Mouse (Mus musculus): ENCODE results near the gene Aff3. TPM values are rescaled to one million over a fixed set of nuclear protein-coding genes. Genes with fewer than 3 reads are reported as not detected.

Aff3 gene
- total and polyA plus RNA-seq, 3 experiments = 1.4 to 3.1 (median 2.4) TPM

- intact Hi-C loops (cut with DNase I) = no loop called here
- no peaks in the 10 kb centered on the region for H3K79me2 ChIP-seq (replicated peaks; ENCODE audit: control insufficient read depth, insufficient read depth, low read length)
- no peaks in the 10 kb centered on the region for H3K27me3 ChIP-seq (ENCODE audit: control insufficient read depth, insufficient read depth, low read length)
- no peak overlapping the region for H3K4me3 ChIP-seq
- WGBS = 23% methylated on average over 1 of the region's 1 CpGs
- no peak for DNase-seq
- no peak overlapping the region for H3K27ac ChIP-seq
- peaks cover 1% of the 10 kb centered on the region for H3K4me1 ChIP-seq (ENCODE audit: control insufficient read depth, insufficient read depth, low read length)
- TF ChIP-seq EP300 (IDR thresholded peaks at IDR 0.05; ENCODE audit: insufficient read depth, low read depth, low read length) (no peak), CTCF (IDR thresholded peaks at IDR 0.05) (no peak), POLR2A (IDR thresholded peaks at IDR 0.05; ENCODE audit: insufficient read depth, low read depth, low read length) (no peak)
- H3K9ac ChIP-seq (ENCODE audit: low read depth, low read length) = no peak overlapping the region
- H3K36me3 ChIP-seq (ENCODE audit: control insufficient read depth, insufficient read depth, low read length) = no peaks in the 10 kb centered on the region
Measured at GRCm38 (mm10) chr1:38516225-38516624, 148.5 kb downstream of the Aff3 start.

GRCm38 (mm10) chr1:38514634-38515011 is 150.1 kb downstream of the Aff3 start:
- TF ChIP-seq EP300 (IDR thresholded peaks at IDR 0.05; ENCODE audit: insufficient read depth, low read depth, low read length) (no peak), CTCF (IDR thresholded peaks at IDR 0.05) (no peak), POLR2A (IDR thresholded peaks at IDR 0.05; ENCODE audit: insufficient read depth, low read depth, low read length) (no peak)
- no peak for DNase-seq
- 43% methylated on average over 4 of the region's 4 CpGs for WGBS
- Histone ChIP-seq H3K27ac (no peak overlapping the region), H3K36me3 (ENCODE audit: control insufficient read depth, insufficient read depth, low read length) (no peaks in the 10 kb centered on the region), H3K9ac (ENCODE audit: low read depth, low read length) (no peak overlapping the region), H3K4me1 (ENCODE audit: control insufficient read depth, insufficient read depth, low read length) (peaks cover 1% of the 10 kb centered on the region), H3K79me2 (replicated peaks; ENCODE audit: control insufficient read depth, insufficient read depth, low read length) (no peaks in the 10 kb centered on the region), H3K4me3 (no peak overlapping the region), H3K27me3 (ENCODE audit: control insufficient read depth, insufficient read depth, low read length) (no peaks in the 10 kb centered on the region)
- intact Hi-C loops (cut with DNase I) = no loop called here

- WGBS = 79% methylated on average over 12 of the region's 12 CpGs
- intact Hi-C loops (cut with DNase I) = no loop called here
Measured at GRCm38 (mm10) chr1:38513970-38514633, 150.7 kb downstream of the Aff3 start.

GRCm38 (mm10) chr1:38512258-38513081 is 152.3 kb downstream of the Aff3 start:
- Histone ChIP-seq H3K27ac (no peak overlapping the region), H3K4me3 (no peak overlapping the region), H3K9ac (ENCODE audit: low read depth, low read length) (no peak overlapping the region), H3K4me1 (ENCODE audit: control insufficient read depth, insufficient read depth, low read length) (peaks cover 1% of the 10 kb centered on the region), H3K79me2 (replicated peaks; ENCODE audit: control insufficient read depth, insufficient read depth, low read length) (no peaks in the 10 kb centered on the region), H3K27me3 (ENCODE audit: control insufficient read depth, insufficient read depth, low read length) (no peaks in the 10 kb centered on the region), H3K36me3 (ENCODE audit: control insufficient read depth, insufficient read depth, low read length) (no peaks in the 10 kb centered on the region)
- intact Hi-C loops (cut with DNase I) = no loop called here
- no peak for DNase-seq
- whole genome bisulfite sequencing = 36% methylated on average over 15 of the region's 15 CpGs
- no peak for TF ChIP-seq EP300 (IDR thresholded peaks at IDR 0.05; ENCODE audit: insufficient read depth, low read depth, low read length)
- no peak for TF ChIP-seq POLR2A (IDR thresholded peaks at IDR 0.05; ENCODE audit: insufficient read depth, low read depth, low read length)
- TF ChIP-seq CTCF (IDR thresholded peaks at IDR 0.05) = no peak

More at GRCm38 (mm10) chr1:38513970-38514633, 150.7 kb downstream of the Aff3 start:
- H3K27me3 ChIP-seq (ENCODE audit: control insufficient read depth, insufficient read depth, low read length) = no peaks in the 10 kb centered on the region
- TF ChIP-seq POLR2A (IDR thresholded peaks at IDR 0.05; ENCODE audit: insufficient read depth, low read depth, low read length) (no peak), CTCF (IDR thresholded peaks at IDR 0.05) (no peak), EP300 (IDR thresholded peaks at IDR 0.05; ENCODE audit: insufficient read depth, low read depth, low read length) (no peak)
- no peak overlapping the region for H3K9ac ChIP-seq (ENCODE audit: low read depth, low read length)
- no peak for DNase-seq
- H3K36me3 ChIP-seq (ENCODE audit: control insufficient read depth, insufficient read depth, low read length) = no peaks in the 10 kb centered on the region
- no peak overlapping the region for H3K27ac ChIP-seq
- peaks cover 1% of the 10 kb centered on the region for H3K4me1 ChIP-seq (ENCODE audit: control insufficient read depth, insufficient read depth, low read length)
- H3K79me2 ChIP-seq (replicated peaks; ENCODE audit: control insufficient read depth, insufficient read depth, low read length) = no peaks in the 10 kb centered on the region
- H3K4me3 ChIP-seq = no peak overlapping the region

GRCm38 (mm10) chr1:38511076-38511475 is 153.7 kb downstream of the Aff3 start:
- no peak overlapping the region for H3K4me3 ChIP-seq
- intact Hi-C loops (cut with DNase I) = no loop called here
- WGBS = 79% methylated on average over 5 of the region's 5 CpGs
- H3K79me2 ChIP-seq (replicated peaks; ENCODE audit: control insufficient read depth, insufficient read depth, low read length) = no peaks in the 10 kb centered on the region
- no peak for DNase-seq
- no peak overlapping the region for H3K27ac ChIP-seq
- no peaks in the 10 kb centered on the region for H3K27me3 ChIP-seq (ENCODE audit: control insufficient read depth, insufficient read depth, low read length)
- H3K36me3 ChIP-seq (ENCODE audit: control insufficient read depth, insufficient read depth, low read length) = no peaks in the 10 kb centered on the region
- peaks cover 1% of the 10 kb centered on the region; the same call in 1 of the 2 replicates for H3K4me1 ChIP-seq (ENCODE audit: control insufficient read depth, insufficient read depth, low read length)
- H3K9ac ChIP-seq (ENCODE audit: low read depth, low read length) = no peak overlapping the region
- TF ChIP-seq POLR2A (IDR thresholded peaks at IDR 0.05; ENCODE audit: insufficient read depth, low read depth, low read length) (no peak), EP300 (IDR thresholded peaks at IDR 0.05; ENCODE audit: insufficient read depth, low read depth, low read length) (no peak), CTCF (IDR thresholded peaks at IDR 0.05) (no peak)

GRCm38 (mm10) chr1:38509301-38509700 is 155.5 kb downstream of the Aff3 start:
- TF ChIP-seq CTCF (IDR thresholded peaks at IDR 0.05) = no peak
- TF ChIP-seq EP300 (IDR thresholded peaks at IDR 0.05; ENCODE audit: insufficient read depth, low read depth, low read length) = no peak
- TF ChIP-seq POLR2A (IDR thresholded peaks at IDR 0.05; ENCODE audit: insufficient read depth, low read depth, low read length) = no peak
- WGBS = 77% methylated on average over 8 of the region's 8 CpGs

More at GRCm38 (mm10) chr1:38509301-38509700, 155.5 kb downstream of the Aff3 start:
- no peak overlapping the region for H3K4me3 ChIP-seq
- no peak for DNase-seq
- intact Hi-C loops (cut with DNase I) = no loop called here
- no peak overlapping the region for H3K27ac ChIP-seq
- no peaks in the 10 kb centered on the region; the same call in 1 of the 2 replicates for H3K4me1 ChIP-seq (ENCODE audit: control insufficient read depth, insufficient read depth, low read length)
- H3K79me2 ChIP-seq (replicated peaks; ENCODE audit: control insufficient read depth, insufficient read depth, low read length) = no peaks in the 10 kb centered on the region
- no peaks in the 10 kb centered on the region for H3K27me3 ChIP-seq (ENCODE audit: control insufficient read depth, insufficient read depth, low read length)
- H3K9ac ChIP-seq (ENCODE audit: low read depth, low read length) = no peak overlapping the region
- no peaks in the 10 kb centered on the region for H3K36me3 ChIP-seq (ENCODE audit: control insufficient read depth, insufficient read depth, low read length)
